16 mouse cellular contexts compared by ENCODE assay signal in the genomic region with DNA sequence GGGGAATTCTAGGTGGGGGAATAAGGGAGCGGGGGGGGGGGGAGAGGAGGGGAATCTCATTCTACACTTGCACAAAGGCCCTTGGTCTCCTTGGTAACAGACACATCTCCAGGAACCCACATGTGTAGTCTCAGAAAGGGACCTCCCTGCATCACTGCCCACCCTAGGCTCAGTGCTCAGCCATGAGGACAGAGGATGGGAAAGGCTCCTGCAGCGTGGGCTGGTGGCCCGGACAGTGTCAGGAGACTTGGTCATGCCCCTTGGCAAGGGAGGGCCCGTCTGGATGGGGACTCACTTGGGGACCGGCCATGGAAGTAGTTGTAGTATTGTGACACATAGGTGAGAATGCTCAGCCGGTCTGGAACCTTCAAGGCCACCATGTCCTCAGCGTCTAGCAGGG. TPM values are rescaled to one million over a fixed set of nuclear protein-coding genes. Genes with fewer than 3 reads are reported as not detected.
DNase-seq lines count a peak whose midpoint lies in the region; ATAC-seq lines count a peak whose summit lies in the region.
"Had no signal": no experiment of that assay in that cellular context is flagged by ENCODE, and none has a peak within 500 bp of the region (broad histone marks: within the 10 kb centered on the region; RNA-seq: fewer than 3 reads in every experiment).

No protein-coding gene starts in this region.

- H3K27me3 ChIP-seq in forebrain, embryonic 12.5 days = no peaks in the 10 kb centered on the region
- no peaks in the 10 kb centered on the region for H3K27me3 ChIP-seq in forebrain, embryonic 16.5 days (replicated peaks; ENCODE audit: control insufficient read depth, insufficient read depth, low read length)
- no peaks in the 10 kb centered on the region for H3K27me3 ChIP-seq in lung, embryonic 15.5 days
- peaks cover 10% of the 10 kb centered on the region; the same call in 1 of the 2 replicates for H3K27me3 ChIP-seq in hindbrain, embryonic 13.5 days
- H3K27me3 ChIP-seq in midbrain, embryonic 15.5 days (replicated peaks) = no peaks in the 10 kb centered on the region
- H3K27me3 ChIP-seq: intestine, embryonic 15.5 days; stomach, embryonic 15.5 days had no signal

- H3K4me1 ChIP-seq in forebrain, embryonic 12.5 days = peaks cover 7% of the 10 kb centered on the region
- H3K4me1 ChIP-seq in forebrain, embryonic 16.5 days (replicated peaks; ENCODE audit: control insufficient read depth, insufficient read depth, low read length) = no peaks in the 10 kb centered on the region
- H3K4me1 ChIP-seq in lung, embryonic 15.5 days = 0 out of 2 replicates have a peak, but pooled peaks cover 6% of the 10 kb centered on the region
- peaks cover 17% of the 10 kb centered on the region for H3K4me1 ChIP-seq in hindbrain, embryonic 13.5 days (replicated peaks)
- no peaks in the 10 kb centered on the region for H3K4me1 ChIP-seq in midbrain, embryonic 15.5 days
- H3K4me1 ChIP-seq: neural tube, embryonic 15.5 days had no signal

- no peak for DNase-seq in lung, adult 18-20 months
- DNase-seq in heart, adult 9 months (ENCODE audit: low spot score in 2 of 2) = no peak
- DNase-seq: adrenal gland, postnatal 25 days; lung, postnatal 36 days; thymus, postnatal 4 days had no signal

- H3K4me3 ChIP-seq in forebrain, embryonic 12.5 days (replicated peaks) = no peak overlapping the region
- H3K4me3 ChIP-seq in forebrain, embryonic 16.5 days (replicated peaks; ENCODE audit: low read length) = no peak overlapping the region
- H3K4me3 ChIP-seq in lung, embryonic 15.5 days = no peak overlapping the region
- H3K4me3 ChIP-seq in hindbrain, embryonic 13.5 days = no peak overlapping the region
- no peak overlapping the region for H3K4me3 ChIP-seq in midbrain, embryonic 15.5 days
- H3K4me3 ChIP-seq: heart, adult 2 months; intestine, embryonic 15.5 days; neural tube, embryonic 15.5 days; stomach, embryonic 15.5 days had no signal

- no peak overlapping the region for H3K9ac ChIP-seq in forebrain, embryonic 12.5 days
- H3K9ac ChIP-seq in forebrain, embryonic 16.5 days (replicated peaks; ENCODE audit: low read depth, low read length) = no peak overlapping the region
- H3K9ac ChIP-seq in lung, embryonic 15.5 days = no peak overlapping the region
- H3K9ac ChIP-seq in hindbrain, embryonic 13.5 days = no peak overlapping the region
- no peak overlapping the region for H3K9ac ChIP-seq in midbrain, embryonic 15.5 days
- H3K9ac ChIP-seq: intestine, embryonic 15.5 days; neural tube, embryonic 15.5 days; stomach, embryonic 15.5 days had no signal

- no peak overlapping the region for H3K4me2 ChIP-seq in forebrain, embryonic 12.5 days
- no peak overlapping the region for H3K4me2 ChIP-seq in forebrain, embryonic 16.5 days (ENCODE audit: low read length)
- H3K4me2 ChIP-seq in lung, embryonic 15.5 days = no peak overlapping the region
- H3K4me2 ChIP-seq in hindbrain, embryonic 13.5 days = no peak overlapping the region
- H3K4me2 ChIP-seq in midbrain, embryonic 15.5 days = no peak overlapping the region
- H3K4me2 ChIP-seq: intestine, embryonic 15.5 days; neural tube, embryonic 15.5 days; stomach, embryonic 15.5 days had no signal

- 0 out of 2 replicates have a peak, but pooled peaks have one; percentile 6 for ATAC-seq in forebrain, embryonic 12.5 days (ENCODE audit: low FRiP score)
- ATAC-seq in forebrain, embryonic 16.5 days = no peak
- ATAC-seq in lung, embryonic 15.5 days (ENCODE audit: borderline replicate concordance, extremely low read depth, low FRiP score, low TSS enrichment) = no peak
- 0 out of 2 replicates have a peak, but pooled peaks have one; percentile 26 for ATAC-seq in hindbrain, embryonic 13.5 days (ENCODE audit: low FRiP score)
- ATAC-seq in midbrain, embryonic 15.5 days (replicated peaks) = 0 out of 2 replicates have a peak, but pooled peaks have one; percentile 45
- ATAC-seq in megakaryocyte progenitor cell, adult 5-6 weeks (replicated peaks; ENCODE audit: poor library complexity) = no peak
- ATAC-seq: intestine, embryonic 15.5 days had no signal

- WGBS in forebrain, embryonic 12.5 days = 83% methylated on average over 7 of the region's 7 CpGs
- WGBS in forebrain, embryonic 16.5 days = 81% methylated on average over 6 of the region's 7 CpGs
- 72% methylated on average over 7 of the region's 7 CpGs for WGBS in lung, embryonic 15.5 days
- WGBS in hindbrain, embryonic 13.5 days = 62% methylated on average over 6 of the region's 7 CpGs
- 72% methylated on average over 6 of the region's 7 CpGs for WGBS in midbrain, embryonic 15.5 days

- H3K36me3 ChIP-seq in forebrain, embryonic 12.5 days (replicated peaks) = no peaks in the 10 kb centered on the region; the same call in 1 of the 2 replicates
- no peaks in the 10 kb centered on the region for H3K36me3 ChIP-seq in forebrain, embryonic 16.5 days (ENCODE audit: control insufficient read depth, insufficient read depth)
- no peaks in the 10 kb centered on the region for H3K36me3 ChIP-seq in lung, embryonic 15.5 days
- peaks cover 15% of the 10 kb centered on the region for H3K36me3 ChIP-seq in hindbrain, embryonic 13.5 days
- no peaks in the 10 kb centered on the region for H3K36me3 ChIP-seq in midbrain, embryonic 15.5 days (replicated peaks)
- H3K36me3 ChIP-seq: intestine, embryonic 15.5 days; neural tube, embryonic 15.5 days; stomach, embryonic 15.5 days had no signal

- no peak overlapping the region for H3K27ac ChIP-seq in forebrain, embryonic 12.5 days
- H3K27ac ChIP-seq in forebrain, embryonic 16.5 days (ENCODE audit: low read length) = no peak overlapping the region
- H3K27ac ChIP-seq in lung, embryonic 15.5 days = peak overlapping the region; percentile 29; the same call in 1 of the 2 replicates
- no peak overlapping the region for H3K27ac ChIP-seq in hindbrain, embryonic 13.5 days
- H3K27ac ChIP-seq in midbrain, embryonic 15.5 days = no peak overlapping the region
- H3K27ac ChIP-seq: heart, adult 2 months; intestine, embryonic 15.5 days; kidney, postnatal 0 days; neural tube, embryonic 15.5 days; stomach, embryonic 15.5 days had no signal

- no peaks in the 10 kb centered on the region for H3K9me3 ChIP-seq in forebrain, embryonic 12.5 days
- no peaks in the 10 kb centered on the region for H3K9me3 ChIP-seq in forebrain, embryonic 16.5 days (ENCODE audit: control insufficient read depth, low read length)
- H3K9me3 ChIP-seq in lung, embryonic 15.5 days = no peaks in the 10 kb centered on the region
- H3K9me3 ChIP-seq in hindbrain, embryonic 13.5 days = no peaks in the 10 kb centered on the region
- no peaks in the 10 kb centered on the region for H3K9me3 ChIP-seq in midbrain, embryonic 15.5 days
- H3K9me3 ChIP-seq: intestine, embryonic 15.5 days; neural tube, embryonic 15.5 days; stomach, embryonic 15.5 days had no signal

RNA-seq across cellular contexts. Expression of gene Micall2, which starts 17.2 kb away (rescaled TPM):
- polyA plus RNA-seq in forebrain, embryonic 12.5 days (2016; fragmentation: Nextera tagmentation; extraction: Ambion mirVana) = 6.2 and 6.5 TPM in 2 replicates
- polyA plus RNA-seq in forebrain, embryonic 16.5 days (2015; fragmentation: Nextera tagmentation; extraction: Ambion mirVana) = 3.8 and 5.7 TPM in 2 replicates
- polyA plus RNA-seq in lung, embryonic 15.5 days (2015; fragmentation: Nextera tagmentation; extraction: Ambion mirVana) = 3.4 and 3.5 TPM in 2 replicates
- polyA plus RNA-seq in hindbrain, embryonic 13.5 days (2015; fragmentation: Nextera tagmentation; extraction: Ambion mirVana) = 8.1 TPM in 2 replicates
- polyA plus RNA-seq in midbrain, embryonic 15.5 days (2015; fragmentation: Nextera tagmentation; extraction: Ambion mirVana) = 12.2 and 14.0 TPM in 2 replicates
- total RNA-seq in megakaryocyte progenitor cell, adult 5-6 weeks (2015) = 7.0 and 8.0 TPM in 2 replicates
- total RNA-seq in megakaryocyte progenitor cell, adult 5-6 weeks (2017) = 2.5 and 3.9 TPM in 2 replicates

RNA-seq across cellular contexts. Expression of gene Ints1, which starts 56.5 kb away (rescaled TPM):
- 37.7 and 40.8 TPM in 2 replicates for polyA plus RNA-seq in forebrain, embryonic 12.5 days (2016; fragmentation: Nextera tagmentation; extraction: Ambion mirVana)
- 26.7 and 32.3 TPM in 2 replicates for polyA plus RNA-seq in forebrain, embryonic 16.5 days (2015; fragmentation: Nextera tagmentation; extraction: Ambion mirVana)
- polyA plus RNA-seq in lung, embryonic 15.5 days (2015; fragmentation: Nextera tagmentation; extraction: Ambion mirVana) = 22.8 and 24.7 TPM in 2 replicates
- polyA plus RNA-seq in hindbrain, embryonic 13.5 days (2015; fragmentation: Nextera tagmentation; extraction: Ambion mirVana) = 24.7 and 27.3 TPM in 2 replicates
- 32.8 and 34.3 TPM in 2 replicates for polyA plus RNA-seq in midbrain, embryonic 15.5 days (2015; fragmentation: Nextera tagmentation; extraction: Ambion mirVana)
- 63.8 and 65.1 TPM in 2 replicates for total RNA-seq in megakaryocyte progenitor cell, adult 5-6 weeks (2015)
- total RNA-seq in megakaryocyte progenitor cell, adult 5-6 weeks (2017) = 41.0 and 47.0 TPM in 2 replicates

Comparison
In these comparisons a context has a peak if more than half of its experiments do, and no peak if none do; other contexts are left out.
1. ATAC-seq: peak in forebrain, embryonic 12.5 days (single experiment), hindbrain, embryonic 13.5 days (single experiment) and midbrain, embryonic 15.5 days (single experiment); none in forebrain, embryonic 16.5 days (single experiment), lung, embryonic 15.5 days (single experiment) and megakaryocyte progenitor cell, adult 5-6 weeks (single experiment).